Mouse (Mus musculus) midbrain, embryonic 15.5 days (tissue): ENCODE data around the gene Il4i1. TPM values are rescaled to one million over a fixed set of nuclear protein-coding genes. Genes with fewer than 3 reads are reported as not detected.
A peak's percentile ranks its signal among the peaks of the same experiment; 100 is the strongest.

ENCODE experiments used
- ATAC-seq: fragments of 200-750 bp; cut with Nextera tagmentation; replicated peaks from 2 replicates; pipeline ENCODE4 v1.8.0; 2017; ENCODE audit warnings: moderate TSS enrichment
- H3K27ac ChIP-seq: fragments of 300-500 bp; sonication (generic); 2 replicates; pipeline ENCODE4 v1.5.1; 2015; ENCODE audit warnings: mild to moderate bottlenecking, inconsistent platforms
- H3K27me3 ChIP-seq: fragments of 300-500 bp; sonication (generic); replicated peaks from 2 replicates; pipeline ENCODE4 v1.6.1; 2015; ENCODE audit warnings: inconsistent platforms
- H3K36me3 ChIP-seq: fragments of 300-500 bp; sonication (generic); replicated peaks from 2 replicates; pipeline ENCODE4 v1.6.1; 2015; ENCODE audit warnings: inconsistent platforms
- H3K4me1 ChIP-seq: fragments of 300-500 bp; sonication (generic); 2 replicates; pipeline ENCODE4 v1.6.1; 2015; ENCODE audit warnings: inconsistent platforms
- H3K4me2 ChIP-seq: fragments of 300-500 bp; sonication (generic); 2 replicates; pipeline ENCODE4 v1.6.1; 2015; ENCODE audit warnings: inconsistent platforms, mild to moderate bottlenecking, moderate library complexity
- H3K4me3 ChIP-seq: fragments of 300-500 bp; sonication (generic); 2 replicates; pipeline ENCODE4 v1.5.1; 2015; ENCODE audit warnings: mild to moderate bottlenecking, inconsistent platforms
- H3K9ac ChIP-seq: fragments of 300-500 bp; sonication (generic); 2 replicates; pipeline ENCODE4 v1.6.1; 2015; ENCODE audit warnings: mild to moderate bottlenecking, inconsistent platforms
- H3K9me3 ChIP-seq: fragments of 300-500 bp; sonication (generic); 2 replicates; pipeline ENCODE4 v1.6.1; 2016; ENCODE audit warnings: inconsistent platforms
- WGBS: fragments of 180-500 bp; shearing (Covaris S2); methylation state at CpG from one replicate; pipeline ENCODE4 v1.1.7; 2015; ENCODE audit warnings: mixed read lengths; 5-methylcytosine and 5-hydroxymethylcytosine counted together
- polyA plus RNA-seq: library from polyadenylated mRNA; unstranded; fragments of >200 nt; fragmentation: Nextera tagmentation; extraction: Ambion mirVana; gene quantifications from 2 replicates; pipeline ENCODE4 v1.2.1, GENCODE M21; 2015

Il4i1 gene
- polyA plus RNA-seq, 1 experiment from 2014 or later, result 1.6 TPM

DNA sequence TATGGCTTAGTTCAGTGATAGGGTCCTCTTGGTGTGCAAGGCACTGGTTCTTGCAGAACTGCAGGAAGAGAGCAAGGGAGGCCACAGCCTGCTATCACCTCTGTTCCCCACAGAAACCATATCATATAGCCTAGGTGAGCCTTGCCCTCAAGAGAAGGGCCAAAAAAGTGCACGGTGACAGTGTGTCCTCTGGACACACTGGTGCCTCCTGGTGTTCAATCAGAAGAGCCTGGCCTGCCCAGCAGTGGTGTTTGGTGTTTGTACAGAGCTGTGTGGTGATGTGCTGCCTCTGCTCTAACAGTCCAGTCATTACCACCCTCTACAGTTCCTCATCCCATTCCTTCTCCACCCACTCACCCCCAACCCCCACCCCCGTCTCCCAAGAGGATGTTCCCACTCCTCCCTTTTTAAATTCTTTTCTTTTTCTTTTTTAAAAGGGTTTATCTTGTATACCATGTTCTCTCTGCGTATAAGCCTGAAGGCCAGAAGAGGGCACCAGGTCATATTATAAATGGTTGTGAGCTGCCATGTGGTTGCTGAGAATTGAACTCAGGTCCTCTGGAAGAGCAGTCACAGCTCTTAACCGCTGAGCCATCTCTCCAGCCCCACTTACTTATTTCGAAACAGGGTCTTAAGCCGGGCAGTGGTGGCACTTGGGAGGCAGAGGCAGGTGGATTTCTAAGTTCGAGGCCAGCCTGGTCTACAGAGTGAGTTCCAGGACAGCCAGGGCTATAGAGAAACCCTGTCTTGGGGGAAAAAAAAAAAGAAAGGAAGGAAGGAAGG is 5.7 kb downstream of the Il4i1 start:
- Histone ChIP-seq H3K27ac (no peak overlapping the region), H3K36me3 (no peaks in the 10 kb centered on the region), H3K4me1 (peaks cover 44% of the 10 kb centered on the region), H3K4me3 (no peak overlapping the region), H3K27me3 (no peaks in the 10 kb centered on the region), H3K9ac (no peak overlapping the region), H3K4me2 (no peak overlapping the region), H3K9me3 (no peaks in the 10 kb centered on the region)
- 87% methylated on average over 7 of the region's 7 CpGs for WGBS
- no peak for ATAC-seq

DNA sequence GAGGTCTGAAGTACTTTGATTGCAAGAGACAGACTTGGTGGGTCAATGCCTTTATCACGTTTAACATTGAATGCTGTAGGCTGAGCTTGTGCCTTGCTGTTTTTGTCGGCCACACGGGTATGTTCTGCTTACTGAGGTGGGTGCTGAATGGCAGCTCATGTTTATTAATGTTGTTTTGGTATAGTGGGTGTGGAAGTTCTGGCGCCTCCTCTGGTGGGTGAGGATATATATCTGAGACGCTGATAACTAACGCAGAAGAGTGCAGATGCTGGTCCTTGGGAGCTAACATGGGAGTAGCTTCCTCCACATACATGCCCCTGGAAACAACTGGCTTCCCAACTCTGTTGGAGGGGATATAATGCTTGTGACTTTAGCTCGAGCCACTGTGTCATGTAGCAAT is 7.2 kb downstream of the Il4i1 start:
- Histone ChIP-seq H3K9ac (no peak overlapping the region), H3K4me1 (peaks cover 28% of the 10 kb centered on the region), H3K9me3 (no peaks in the 10 kb centered on the region), H3K4me2 (no peak overlapping the region), H3K36me3 (no peaks in the 10 kb centered on the region), H3K4me3 (no peak overlapping the region), H3K27ac (no peak overlapping the region), H3K27me3 (no peaks in the 10 kb centered on the region)
- ATAC-seq, result no peak
- WGBS, result 38% methylated on average over 7 of the region's 7 CpGs

DNA sequence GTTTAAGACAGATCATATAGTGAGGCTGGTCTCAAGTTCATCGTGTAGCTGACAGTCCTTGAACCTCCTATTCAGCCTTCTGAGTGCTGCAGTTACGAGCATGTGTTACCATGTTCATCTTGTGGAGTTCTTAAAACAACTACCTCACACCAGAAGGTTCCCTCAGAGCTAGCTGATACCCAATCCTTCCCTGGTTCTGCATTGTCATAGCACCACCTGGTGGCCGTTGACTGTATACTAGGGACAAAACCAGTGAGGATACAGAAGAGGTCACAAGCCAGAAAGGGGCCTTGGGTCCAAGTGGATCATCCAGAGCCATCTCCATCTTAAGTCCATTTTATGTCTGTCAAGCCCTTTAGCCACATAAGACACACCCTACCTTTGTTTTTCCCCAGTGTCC is 8.7 kb downstream of the Il4i1 start:
- WGBS, result 18% methylated on average over 3 of the region's 3 CpGs
- Histone ChIP-seq H3K4me3 (no peak overlapping the region), H3K27ac (no peak overlapping the region), H3K27me3 (no peaks in the 10 kb centered on the region), H3K36me3 (peaks cover 10% of the 10 kb centered on the region; the same call in 1 of the 2 replicates), H3K9ac (no peak overlapping the region), H3K4me2 (no peak overlapping the region), H3K4me1 (peaks cover 13% of the 10 kb centered on the region), H3K9me3 (no peaks in the 10 kb centered on the region)
- peak; percentile 68 for ATAC-seq

DNA sequence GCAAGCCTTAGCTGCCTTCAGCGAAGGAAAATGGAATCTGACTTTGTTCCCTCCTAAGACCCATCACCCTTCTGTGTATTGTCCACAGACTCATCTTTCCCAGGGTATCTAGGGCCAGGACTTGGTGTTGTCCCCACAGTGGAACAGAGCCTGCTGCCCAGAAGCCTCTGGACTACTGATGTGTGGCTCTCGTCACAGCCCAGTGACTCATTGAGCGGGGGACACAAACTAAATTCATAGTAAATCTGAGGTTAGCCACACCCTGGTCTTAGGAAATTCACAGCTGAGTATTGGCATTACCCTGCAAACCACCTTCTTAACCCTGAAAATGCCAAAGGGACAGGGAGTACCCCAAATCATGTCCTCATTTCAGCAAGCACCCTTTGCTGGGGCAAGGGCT is 10.6 kb downstream of the Il4i1 start:
- no peak overlapping the region for H3K9ac ChIP-seq
- peaks cover 28% of the 10 kb centered on the region for H3K36me3 ChIP-seq
- H3K4me1 ChIP-seq, result peaks cover 9% of the 10 kb centered on the region; the same call in 1 of the 2 replicates
- H3K27me3 ChIP-seq, result no peaks in the 10 kb centered on the region
- H3K4me3 ChIP-seq, result no peak overlapping the region
- 88% methylated on average over 3 of the region's 3 CpGs for WGBS
- H3K9me3 ChIP-seq, result no peaks in the 10 kb centered on the region
- ATAC-seq, result no peak
- no peak overlapping the region for H3K4me2 ChIP-seq
- no peak overlapping the region for H3K27ac ChIP-seq

DNA sequence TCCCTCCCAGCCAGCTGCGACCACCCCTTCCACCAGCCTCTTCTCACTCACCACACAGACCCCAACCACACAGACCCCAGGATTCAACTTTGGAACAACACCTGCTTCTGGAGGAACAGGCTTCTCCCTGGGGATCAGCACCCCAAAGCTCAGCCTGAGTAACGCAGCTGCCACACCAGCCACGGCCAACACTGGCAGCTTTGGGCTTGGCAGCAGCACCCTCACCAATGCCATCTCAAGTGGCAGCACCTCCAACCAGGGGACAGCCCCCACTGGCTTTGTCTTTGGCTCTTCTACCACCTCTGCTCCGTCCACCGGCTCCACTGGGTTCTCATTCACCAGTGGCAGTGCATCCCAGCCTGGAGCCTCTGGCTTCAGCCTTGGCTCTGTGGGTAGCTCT is 12.5 kb downstream of the Il4i1 start:
- no peak overlapping the region for H3K9ac ChIP-seq
- H3K27ac ChIP-seq, result no peak overlapping the region
- ATAC-seq, result no peak
- 86% methylated on average over 5 of the region's 5 CpGs for WGBS
- no peaks in the 10 kb centered on the region for H3K4me1 ChIP-seq
- H3K36me3 ChIP-seq, result peaks cover 32% of the 10 kb centered on the region
- no peaks in the 10 kb centered on the region for H3K27me3 ChIP-seq
- no peak overlapping the region for H3K4me3 ChIP-seq
- H3K4me2 ChIP-seq, result no peak overlapping the region
- H3K9me3 ChIP-seq, result no peaks in the 10 kb centered on the region

DNA sequence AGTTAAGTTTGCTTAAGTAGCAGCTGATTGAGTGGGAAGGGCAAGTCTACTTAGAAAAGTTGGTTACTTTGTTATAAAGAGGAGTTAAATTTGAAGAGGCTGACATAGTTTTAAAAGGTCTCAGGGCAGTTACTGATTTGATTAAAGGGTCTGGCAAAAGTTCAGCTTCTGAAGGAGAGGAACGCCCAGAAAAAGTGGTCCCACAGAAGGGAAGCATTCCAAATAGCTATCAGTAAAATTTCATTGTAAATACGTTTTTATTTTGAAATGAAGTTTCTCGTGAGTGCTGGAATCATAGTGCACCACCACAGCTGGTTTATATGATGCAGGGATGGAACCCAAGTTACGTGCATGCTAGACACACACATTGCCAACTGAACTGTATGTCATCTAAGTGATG is 16.6 kb downstream of the Il4i1 start:
- Histone ChIP-seq H3K4me2 (no peak overlapping the region), H3K4me1 (no peaks in the 10 kb centered on the region), H3K9me3 (no peaks in the 10 kb centered on the region), H3K27ac (no peak overlapping the region), H3K4me3 (no peak overlapping the region), H3K27me3 (no peaks in the 10 kb centered on the region), H3K36me3 (peaks cover 32% of the 10 kb centered on the region), H3K9ac (no peak overlapping the region)
- ATAC-seq, result no peak
- 81% methylated on average over 4 of the region's 4 CpGs for WGBS

DNA sequence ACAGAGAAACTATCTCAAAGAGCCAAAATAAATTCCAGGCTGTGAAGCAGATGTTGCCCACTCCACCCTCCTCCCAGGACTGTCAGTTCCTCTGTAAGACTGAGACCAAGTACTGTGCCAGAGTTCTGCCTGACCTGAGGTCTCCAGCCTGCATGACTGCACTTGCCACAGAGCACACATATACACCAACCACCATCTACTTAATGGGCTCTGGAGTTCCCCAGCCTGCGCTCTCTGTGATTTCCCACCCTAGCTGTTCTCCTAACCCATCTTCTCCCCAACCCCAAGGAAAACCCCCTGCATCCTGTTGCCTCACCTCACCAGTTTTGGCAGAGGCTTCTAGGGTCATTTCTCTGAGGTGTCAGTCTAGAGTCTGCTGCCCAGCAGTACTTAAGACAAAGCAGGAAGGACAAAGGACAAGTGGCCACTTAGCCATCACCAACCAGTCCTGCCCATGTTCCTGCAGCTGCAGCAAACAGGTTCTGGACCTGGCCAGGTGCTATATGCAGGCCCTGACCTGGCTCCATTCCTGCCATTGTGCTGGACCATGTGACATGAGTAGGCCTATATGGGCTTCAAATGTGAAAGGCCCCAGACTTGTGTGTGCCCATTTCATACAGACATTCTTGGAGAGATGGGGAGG is 19.3 kb downstream of the Il4i1 start:
- H3K9ac ChIP-seq, result no peak overlapping the region
- H3K27ac ChIP-seq, result no peak overlapping the region
- no peak for ATAC-seq
- H3K27me3 ChIP-seq, result peaks cover 8% of the 10 kb centered on the region
- H3K4me1 ChIP-seq, result peaks cover 14% of the 10 kb centered on the region
- H3K4me3 ChIP-seq, result no peak overlapping the region
- no peaks in the 10 kb centered on the region for H3K9me3 ChIP-seq
- H3K36me3 ChIP-seq, result peaks cover 19% of the 10 kb centered on the region
- no peak overlapping the region for H3K4me2 ChIP-seq
- WGBS, result 100% methylated on average over 1 of the region's 1 CpGs

DNA sequence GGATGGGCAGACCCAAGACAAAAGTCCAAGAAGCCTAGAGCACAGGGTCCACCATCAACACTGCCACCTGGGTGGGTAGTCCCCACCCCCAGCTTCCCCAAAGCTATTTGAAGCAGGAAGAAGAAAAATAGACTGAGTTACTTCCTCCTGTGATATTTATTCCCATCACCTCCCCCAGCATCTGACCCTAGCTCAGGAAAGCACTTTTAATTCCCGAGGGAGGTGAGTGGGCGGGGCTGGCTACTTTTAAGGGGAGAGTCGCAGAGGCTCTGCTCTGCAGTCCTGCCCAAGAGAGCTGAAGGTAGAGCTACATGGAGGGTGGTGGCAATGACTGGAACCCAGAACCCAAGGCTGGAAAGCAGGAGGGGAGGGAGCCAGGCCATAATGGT is 19.8 kb downstream of the Il4i1 start:
- Histone ChIP-seq H3K4me2 (no peak overlapping the region), H3K4me1 (peaks cover 14% of the 10 kb centered on the region), H3K27me3 (peaks cover 13% of the 10 kb centered on the region), H3K9me3 (no peaks in the 10 kb centered on the region), H3K4me3 (no peak overlapping the region), H3K27ac (no peak overlapping the region), H3K36me3 (peaks cover 18% of the 10 kb centered on the region), H3K9ac (no peak overlapping the region)
- 63% methylated on average over 3 of the region's 3 CpGs for WGBS
- ATAC-seq, result no peak

DNA sequence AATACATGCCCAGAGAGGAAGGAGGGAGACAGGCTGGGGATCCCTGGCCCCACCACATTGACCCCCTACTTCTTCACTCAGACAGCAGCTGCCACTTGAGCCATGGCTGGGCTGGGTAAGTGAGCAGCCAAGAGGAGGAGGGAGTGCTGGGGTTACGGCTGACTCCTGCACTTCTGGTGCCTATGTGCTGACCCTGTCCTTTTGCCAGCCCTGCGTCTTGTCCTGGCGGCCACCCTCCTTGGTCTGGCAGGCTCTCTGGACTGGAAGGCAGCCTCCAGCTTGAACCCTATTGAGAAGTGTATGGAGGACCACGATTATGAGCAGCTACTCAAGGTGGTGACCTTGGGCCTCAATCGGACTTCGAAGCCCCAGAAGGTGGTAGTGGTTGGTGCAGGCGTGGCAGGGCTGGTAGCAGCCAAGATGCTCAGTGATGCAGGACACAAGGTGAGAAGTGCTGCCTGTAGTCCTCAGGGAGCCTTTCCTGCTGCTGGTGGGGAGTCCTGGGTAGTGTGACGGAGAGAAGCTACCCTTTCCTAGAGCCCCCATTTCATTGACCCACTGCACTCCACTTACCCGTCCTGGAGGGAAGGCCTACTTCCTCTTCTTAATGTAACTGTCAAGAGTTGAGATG is 20.4 kb downstream of the Il4i1 start:
- Histone ChIP-seq H3K27ac (no peak overlapping the region), H3K9me3 (no peaks in the 10 kb centered on the region), H3K4me1 (peaks cover 14% of the 10 kb centered on the region), H3K4me2 (no peak overlapping the region), H3K9ac (no peak overlapping the region), H3K27me3 (peaks cover 17% of the 10 kb centered on the region), H3K4me3 (no peak overlapping the region), H3K36me3 (peaks cover 14% of the 10 kb centered on the region; the same call in 1 of the 2 replicates)
- no peak for ATAC-seq
- WGBS, result 85% methylated on average over 9 of the region's 9 CpGs

DNA sequence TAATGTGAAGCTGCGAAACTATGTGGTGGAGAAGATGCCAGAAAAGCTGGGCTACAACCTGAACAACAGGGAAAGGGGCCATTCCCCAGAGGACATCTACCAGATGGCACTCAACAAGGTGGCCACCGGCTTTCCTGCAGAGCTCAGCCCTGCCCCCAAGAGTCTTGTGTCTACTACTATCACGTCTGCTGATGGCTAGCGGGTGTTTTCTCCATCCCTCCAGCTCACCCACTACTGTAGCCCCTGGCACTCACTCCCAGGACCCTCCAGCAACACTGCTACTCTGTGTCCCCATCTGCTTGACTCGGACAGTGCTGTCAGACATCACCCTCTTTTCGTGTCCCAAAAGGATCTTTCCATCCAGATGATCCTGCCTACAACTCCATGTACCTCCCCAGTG is 21.9 kb downstream of the Il4i1 start:
- peaks cover 21% of the 10 kb centered on the region; the same call in 1 of the 2 replicates for H3K36me3 ChIP-seq
- ATAC-seq, result no peak
- no peak overlapping the region for H3K4me2 ChIP-seq
- H3K27ac ChIP-seq, result no peak overlapping the region
- H3K9me3 ChIP-seq, result no peaks in the 10 kb centered on the region
- no peak overlapping the region for H3K4me3 ChIP-seq
- peaks cover 22% of the 10 kb centered on the region for H3K27me3 ChIP-seq
- H3K9ac ChIP-seq, result no peak overlapping the region
- peaks cover 14% of the 10 kb centered on the region for H3K4me1 ChIP-seq
- WGBS, result 85% methylated on average over 6 of the region's 6 CpGs

DNA sequence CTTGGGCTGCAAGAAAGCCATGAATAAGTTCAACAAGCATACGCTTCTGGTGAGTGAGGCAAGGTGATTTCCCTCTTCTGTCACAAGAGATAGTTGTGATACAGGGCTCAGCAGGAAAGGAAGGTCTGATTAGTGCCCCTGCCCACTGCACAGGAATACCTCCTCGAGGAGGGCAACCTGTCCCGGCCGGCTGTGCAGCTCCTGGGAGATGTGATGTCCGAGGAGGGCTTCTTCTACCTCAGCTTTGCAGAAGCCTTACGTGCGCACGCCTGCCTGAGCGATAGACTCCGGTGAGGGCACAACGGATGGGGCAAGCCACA is 22.9 kb downstream of the Il4i1 start:
- Histone ChIP-seq H3K27me3 (peaks cover 22% of the 10 kb centered on the region), H3K9me3 (no peaks in the 10 kb centered on the region), H3K4me1 (peaks cover 14% of the 10 kb centered on the region), H3K9ac (peak overlapping the region; percentile 38), H3K27ac (no peak overlapping the region), H3K36me3 (peaks cover 27% of the 10 kb centered on the region; the same call in 1 of the 2 replicates), H3K4me3 (peak overlapping the region; percentile 28), H3K4me2 (peak overlapping the region; percentile 50)
- no peak for ATAC-seq
- WGBS, result 32% methylated on average over 11 of the region's 11 CpGs

DNA sequence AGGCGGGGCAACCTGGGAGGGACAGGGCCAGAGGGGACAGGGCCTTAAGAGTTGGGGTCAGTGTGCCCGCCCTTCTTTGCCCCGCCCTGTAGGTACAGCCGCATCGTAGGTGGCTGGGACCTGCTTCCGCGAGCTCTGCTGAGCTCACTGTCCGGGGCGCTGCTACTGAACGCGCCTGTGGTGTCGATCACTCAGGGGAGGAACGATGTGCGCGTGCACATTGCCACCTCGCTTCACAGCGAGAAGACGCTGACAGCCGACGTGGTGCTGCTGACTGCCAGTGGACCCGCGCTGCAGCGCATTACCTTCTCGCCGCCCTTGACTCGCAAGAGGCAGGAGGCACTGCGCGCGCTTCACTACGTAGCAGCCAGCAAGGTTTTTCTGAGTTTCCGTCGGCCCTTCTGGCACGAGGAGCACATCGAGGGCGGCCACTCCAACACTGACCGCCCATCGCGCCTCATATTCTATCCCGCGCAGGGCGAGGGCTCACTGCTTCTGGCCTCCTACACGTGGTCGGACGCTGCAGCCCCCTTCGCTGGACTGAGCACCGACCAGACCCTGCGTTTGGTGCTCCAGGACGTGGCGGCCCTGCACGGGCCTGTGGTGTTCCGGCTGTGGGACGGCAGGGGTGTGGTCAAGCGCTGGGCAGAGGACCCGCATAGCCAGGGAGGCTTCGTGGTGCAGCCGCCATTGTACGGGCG is 23.5 kb downstream of the Il4i1 start:
- H3K9me3 ChIP-seq, result no peaks in the 10 kb centered on the region
- peaks cover 33% of the 10 kb centered on the region; the same call in 1 of the 2 replicates for H3K36me3 ChIP-seq
- peak overlapping the region; percentile 50 for H3K4me2 ChIP-seq
- H3K4me1 ChIP-seq, result peaks cover 14% of the 10 kb centered on the region
- peak overlapping the region; percentile 38 for H3K9ac ChIP-seq
- whole genome bisulfite sequencing, result 1% methylated on average over 56 of the region's 58 CpGs
- peak; percentile 57 for ATAC-seq
- no peak overlapping the region for H3K27ac ChIP-seq
- peak overlapping the region; percentile 28 for H3K4me3 ChIP-seq
- peaks cover 22% of the 10 kb centered on the region for H3K27me3 ChIP-seq
